Mouse (Mus musculus) ES-E14 (cell line): Measurements from ENCODE around the gene Cox10. TPM values are rescaled to one million over a fixed set of nuclear protein-coding genes. Genes with fewer than 3 reads are reported as not detected.

Experiments used
- DNase-seq: peaks from one replicate; pipeline ENCODE4 v3.0.0-alpha.2; 2013; ENCODE audit warnings: low read depth, low spot score
- H3K27ac ChIP-seq: 2 replicates; pipeline ENCODE4 v1.5.1; 2012; ENCODE audit warnings: low read depth, mild to moderate bottlenecking, low read length, moderate library complexity, mixed read lengths; ENCODE audit not compliant: poor library complexity, insufficient read depth, severe bottlenecking
- H3K36me3 ChIP-seq: 2 replicates; pipeline ENCODE4 v1.6.1; 2012; ENCODE audit warnings: mild to moderate bottlenecking, low read length, moderate library complexity, mixed read lengths; ENCODE audit not compliant: control insufficient read depth, poor library complexity, insufficient read depth, severe bottlenecking
- H3K4me1 ChIP-seq, 2 experiments: fragments of 150-350 bp in 1 of 2; sonication (generic) in 1 of 2; 2 replicates each; pipeline ENCODE4 v1.6.1; 2012; ENCODE audit warnings: low read length in 2 of 2, mild to moderate bottlenecking in 1 of 2, mixed read lengths in 1 of 2; ENCODE audit not compliant: control insufficient read depth in 2 of 2, insufficient read depth in 2 of 2, poor library complexity in 1 of 2
- H3K4me3 ChIP-seq, 2 experiments: fragments of 150-350 bp in 1 of 2; sonication (generic) in 1 of 2; 2 replicates each; pipeline ENCODE4 v1.5.1; 2012; ENCODE audit warnings: low read length in 2 of 2, low read depth in 1 of 2, mild to moderate bottlenecking in 1 of 2, mixed read lengths in 1 of 2; ENCODE audit not compliant: insufficient read depth in 1 of 2, poor library complexity in 1 of 2, severe bottlenecking in 1 of 2
- H3K9ac ChIP-seq: 2 replicates; pipeline ENCODE4 v1.6.1; 2012; ENCODE audit warnings: low read depth, mild to moderate bottlenecking, low read length, mixed read lengths; ENCODE audit not compliant: poor library complexity, insufficient read depth, severe bottlenecking
- H3K9me3 ChIP-seq: fragments of 150-350 bp; sonication (generic); 2 replicates; pipeline ENCODE4 v1.6.1; 2012; ENCODE audit warnings: low read depth, mild to moderate bottlenecking, low read length; ENCODE audit not compliant: control insufficient read depth, insufficient read depth
- CHD2 ChIP-seq: IDR thresholded peaks from 2 replicates; pipeline ENCODE4 v1.6.1; 2014; ENCODE audit warnings: mild to moderate bottlenecking, low read depth, low read length, inconsistent platforms
- HCFC1 ChIP-seq: IDR thresholded peaks from 2 replicates; pipeline ENCODE4 v1.6.1; 2012; ENCODE audit warnings: low read length, inconsistent platforms, borderline replicate concordance; ENCODE audit not compliant: insufficient read depth
- MAFK ChIP-seq: IDR thresholded peaks from 2 replicates; pipeline ENCODE4 v1.6.1; 2014; ENCODE audit warnings: mild to moderate bottlenecking, low read depth, low read length, inconsistent platforms; ENCODE audit not compliant: insufficient read depth
- ZC3H11A ChIP-seq: IDR thresholded peaks from 2 replicates; pipeline ENCODE4 v1.6.1; 2012; ENCODE audit warnings: low read depth, mild to moderate bottlenecking, inconsistent platforms, low read length, borderline replicate concordance
- ZNF384 ChIP-seq: IDR thresholded peaks from 2 replicates; pipeline ENCODE4 v1.6.1; 2012; ENCODE audit warnings: low read depth, low read length, inconsistent platforms
- in situ Hi-C, 2 experiments: fragments of 600-800 bp; cut with MboI; formaldehyde crosslinking; loops; one replicate each; pipeline ENCODE4 v1.15.1; 2025; ENCODE audit warnings: low sequenced_read_pairs in 2 of 2, inconsistent platforms in 1 of 2; ENCODE audit not compliant: unreplicated experiment in 2 of 2
- total RNA-seq: library from RNA; depleted of rRNA; stranded (reverse); fragments of 300-350 nt; gene quantifications from 2 replicates; pipeline ENCODE4 v1.2.3, GENCODE M21; 2012

Cox10 gene
- total RNA-seq, 1 experiment, result 24.8 TPM

DNA sequence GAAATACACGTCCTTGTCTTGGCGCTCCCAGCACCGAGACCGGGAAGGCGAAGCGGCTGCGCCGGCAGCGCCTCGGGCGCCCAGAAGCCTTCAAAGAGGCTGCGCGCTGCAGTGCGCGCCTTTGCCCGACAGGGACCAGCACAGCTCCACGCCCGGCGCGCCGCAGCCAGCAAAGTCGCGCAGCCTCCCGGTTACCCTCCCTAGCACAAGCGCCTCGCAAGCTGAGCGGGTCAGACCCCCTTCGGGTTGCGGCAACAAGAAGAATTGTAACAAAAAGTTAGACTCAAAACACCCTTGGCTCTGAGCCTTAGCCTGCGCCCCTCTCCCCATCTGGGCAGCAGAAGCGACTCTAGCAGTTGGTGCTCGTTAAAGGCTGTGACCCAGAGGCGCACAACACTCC is 158.7 kb downstream of the Cox10 start:
- Histone ChIP-seq H3K4me3 (peak overlapping the region; percentile 65 to 88), H3K36me3 (no peaks in the 10 kb centered on the region), H3K9ac (peak overlapping the region; percentile 53), H3K27ac (no peak overlapping the region), H3K4me1 (peaks cover 5 to 8% of the 10 kb centered on the region in 2 experiments; a peak in 3 of 4 replicates), H3K9me3 (no peaks in the 10 kb centered on the region)
- in situ Hi-C loops, result loop anchor here in 1 of 2 experiments (25.0 kb wide), 1 partner anchor 517 kb away; the partner anchor contains the start of genes F930015N05Rik and Hs3st3a1
- no peak for DNase-seq
- TF ChIP-seq MAFK (no peak), ZC3H11A (peak; percentile 18; the same call in 1 of the 2 replicates)

GRCm38 (mm10) chr11:63919211-63920098 is 159.8 kb downstream of the Cox10 start:
- 0 out of 2 replicates have a peak, but pooled peaks have one; percentile 32 for TF ChIP-seq ZNF384
- no peak for TF ChIP-seq ZC3H11A
- no peak for TF ChIP-seq MAFK
- H3K27ac ChIP-seq, result no peak overlapping the region
- peak overlapping the region; percentile 65 to 88 for H3K4me3 ChIP-seq
- H3K36me3 ChIP-seq, result no peaks in the 10 kb centered on the region
- no peak for DNase-seq
- H3K4me1 ChIP-seq, result peaks cover 6 to 8% of the 10 kb centered on the region in 2 experiments; a peak in 2 of 4 replicates
- H3K9ac ChIP-seq, result peak overlapping the region; percentile 50; the same call in 1 of the 2 replicates
- H3K9me3 ChIP-seq, result no peaks in the 10 kb centered on the region
- in situ Hi-C loops, result loop anchor here in 1 of 2 experiments (25.0 kb wide), 1 partner anchor 518 kb away; the partner anchor contains the start of genes F930015N05Rik and Hs3st3a1

- Histone ChIP-seq H3K9ac (no peak overlapping the region), H3K27ac (no peak overlapping the region), H3K36me3 (no peaks in the 10 kb centered on the region), H3K4me1 (peaks cover 5 to 8% of the 10 kb centered on the region in 2 experiments; a peak in 2 of 4 replicates), H3K4me3 (peak overlapping the region; percentile 2 to 88; a peak in 2 of 4 replicates), H3K9me3 (no peaks in the 10 kb centered on the region)
- no peak for DNase-seq
- in situ Hi-C loops, result loop anchor here in 1 of 2 experiments (25.0 kb wide), 1 partner anchor 519 kb away; the partner anchor contains the start of genes F930015N05Rik and Hs3st3a1
- TF ChIP-seq ZC3H11A, result no peak
- TF ChIP-seq ZNF384, result no peak
- TF ChIP-seq CHD2, result no peak
- no peak for TF ChIP-seq MAFK
- no peak for TF ChIP-seq HCFC1
These were observed 160.8 kb downstream of the Cox10 start for GRCm38 (mm10) chr11:63918321-63919105.

DNA sequence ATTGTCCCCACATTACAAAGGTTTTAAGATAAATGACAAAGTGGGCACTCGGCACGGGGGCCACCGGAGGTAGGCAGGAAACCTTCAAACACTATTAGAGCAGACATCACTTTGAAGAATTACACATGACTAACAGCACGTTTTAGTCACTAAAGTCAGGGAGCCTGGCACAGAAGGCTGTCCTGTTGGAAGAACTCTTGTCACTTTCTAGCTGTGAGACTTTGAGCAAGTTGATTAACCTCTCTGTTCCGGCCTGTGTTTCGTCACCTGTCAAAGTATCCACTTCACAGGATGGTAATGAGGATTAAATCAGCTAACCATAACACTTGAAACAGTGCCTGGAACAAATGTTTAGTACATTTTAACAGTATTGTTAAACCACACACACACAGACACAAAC is 161.7 kb downstream of the Cox10 start:
- in situ Hi-C loops, result loop anchor here in 1 of 2 experiments (25.0 kb wide), 1 partner anchor 520 kb away; the partner anchor contains the start of genes F930015N05Rik and Hs3st3a1
- DNase-seq, result no peak
- no peak overlapping the region for H3K27ac ChIP-seq
- H3K36me3 ChIP-seq, result no peaks in the 10 kb centered on the region
- TF ChIP-seq MAFK (no peak), HCFC1 (no peak), CHD2 (no peak), ZC3H11A (no peak), ZNF384 (no peak)
- H3K4me3 ChIP-seq, result no peak overlapping the region
- H3K9ac ChIP-seq, result no peak overlapping the region
- peaks cover 3 to 8% of the 10 kb centered on the region in 2 experiments; a peak in 2 of 4 replicates for H3K4me1 ChIP-seq
- H3K9me3 ChIP-seq, result no peaks in the 10 kb centered on the region
